Mouse (Mus musculus): ENCODE measurements around the gene Eif2ak4.
A peak's percentile ranks its signal among the peaks of the same experiment; 100 is the strongest.

- TF ChIP-seq EP300 (optimal IDR thresholded peaks at IDR 0.05) (no peak), CTCF (IDR thresholded peaks at IDR 0.05; ENCODE audit: low read depth) (peak; percentile 52)
These were observed 14.7 kb upstream of the Eif2ak4 start for GRCm38 (mm10) chr2:118373572-118374279.
